Mouse (Mus musculus): ENCODE results near the gene Armc10.
"Not testable (repeated sequence)": the region's sequence is repeated elsewhere in the genome, so short reads cannot be mapped to it uniquely, and the experiment has no call there.

Armc10 gene

DNA sequence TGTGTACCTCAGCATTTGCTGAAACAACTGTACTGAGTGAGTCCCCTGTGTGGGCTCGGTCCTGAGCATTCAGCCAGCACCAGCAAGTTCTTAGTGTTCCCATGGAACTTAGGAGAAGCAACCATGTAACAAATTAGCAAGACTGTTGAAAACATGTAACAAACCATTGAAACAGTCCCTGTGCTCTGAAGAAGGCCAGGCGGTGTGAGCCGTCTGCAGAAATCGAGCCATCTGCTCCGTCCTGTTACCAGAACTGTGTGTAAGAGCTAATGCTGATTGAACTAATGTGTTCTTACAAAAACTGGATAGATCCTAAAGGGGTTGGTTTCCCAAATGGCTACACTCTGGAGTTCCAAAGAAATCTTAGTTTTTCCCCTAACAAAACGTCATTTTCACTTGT lies 15.2 kb downstream of the Armc10 start:
- in situ Hi-C loops (cut with MboI; ENCODE audit: low pct_unique_long_range_greater_than_20kb in 1 of 2, low sequenced_read_pairs in 2 of 2, unreplicated experiment in 1 of 2), result no loop called here

- in situ Hi-C loops (cut with MboI; ENCODE audit: low pct_unique_long_range_greater_than_20kb in 1 of 2, low sequenced_read_pairs in 2 of 2, unreplicated experiment in 1 of 2), result no loop called here
Measured at GRCm38 (mm10) chr5:21663081-21663480, 17.5 kb downstream of the Armc10 start.

- in situ Hi-C loops (cut with MboI; ENCODE audit: low pct_unique_long_range_greater_than_20kb in 1 of 2, low sequenced_read_pairs in 2 of 2, unreplicated experiment in 1 of 2), result no loop called here
Measured at GRCm38 (mm10) chr5:21667191-21668137, 21.9 kb downstream of the Armc10 start.

DNA sequence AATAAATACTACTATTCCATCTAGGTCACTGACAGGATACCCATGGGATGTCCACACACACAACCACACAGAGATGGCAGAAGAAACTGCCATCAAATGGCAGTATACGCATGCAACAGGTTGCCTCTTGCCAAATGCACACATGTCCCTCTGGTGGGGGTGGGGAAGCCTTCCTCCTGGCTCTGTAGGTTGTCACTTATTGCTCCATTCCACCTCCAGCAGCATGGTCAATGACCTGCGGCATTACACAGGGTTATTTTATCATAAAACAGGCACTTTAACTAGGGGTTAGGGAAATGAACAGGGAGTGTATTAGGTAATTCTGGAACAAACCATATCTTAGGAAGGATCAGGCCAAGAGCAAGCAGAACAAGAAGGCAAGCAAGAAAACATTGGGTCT lies 23.7 kb downstream of the Armc10 start:
- in situ Hi-C loops (cut with MboI; ENCODE audit: low pct_unique_long_range_greater_than_20kb in 1 of 2, low sequenced_read_pairs in 2 of 2, unreplicated experiment in 1 of 2), result no loop called here

DNA sequence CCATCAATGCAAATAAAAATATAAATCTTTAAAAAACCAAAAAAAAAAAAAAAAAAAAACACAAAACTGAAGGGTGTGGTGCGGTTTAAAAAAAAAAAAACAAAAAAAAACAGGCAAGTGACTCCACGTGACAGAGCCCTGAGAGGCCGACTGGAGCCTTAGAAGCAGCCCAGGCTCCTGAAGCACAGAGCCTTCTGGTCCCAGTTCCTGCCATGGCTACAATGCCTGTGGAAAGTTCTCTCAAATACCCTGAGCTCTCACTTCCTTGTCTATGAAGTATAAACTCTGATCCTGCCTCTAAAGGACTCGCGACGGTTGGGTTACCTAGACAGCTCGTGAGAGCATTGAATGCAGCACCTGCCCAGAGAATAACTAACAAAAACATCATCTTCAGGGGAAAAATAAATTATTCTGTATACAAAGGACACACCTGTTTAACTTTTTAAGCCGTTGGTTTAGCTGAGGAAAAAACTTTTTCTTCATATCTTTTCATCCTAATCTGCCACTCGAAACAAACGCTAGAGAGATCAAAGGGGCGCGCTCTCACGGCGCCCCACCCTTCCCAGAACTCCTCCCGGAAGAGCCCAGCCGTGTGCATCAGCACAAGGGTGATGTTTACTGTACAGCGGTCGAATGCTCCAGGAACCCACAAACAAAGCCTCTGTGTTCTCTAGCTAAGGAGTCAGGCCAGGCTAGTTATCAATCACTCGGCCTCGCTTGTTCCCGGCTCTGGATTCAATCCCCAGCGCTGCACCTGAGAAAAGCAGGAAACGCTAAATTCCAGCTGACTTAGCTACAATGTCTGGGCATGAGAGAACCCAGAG lies 27.4 kb downstream of the Armc10 start:
- in situ Hi-C loops (cut with MboI; ENCODE audit: low pct_unique_long_range_greater_than_20kb in 1 of 2, low sequenced_read_pairs in 2 of 2, unreplicated experiment in 1 of 2), result no loop called here

DNA sequence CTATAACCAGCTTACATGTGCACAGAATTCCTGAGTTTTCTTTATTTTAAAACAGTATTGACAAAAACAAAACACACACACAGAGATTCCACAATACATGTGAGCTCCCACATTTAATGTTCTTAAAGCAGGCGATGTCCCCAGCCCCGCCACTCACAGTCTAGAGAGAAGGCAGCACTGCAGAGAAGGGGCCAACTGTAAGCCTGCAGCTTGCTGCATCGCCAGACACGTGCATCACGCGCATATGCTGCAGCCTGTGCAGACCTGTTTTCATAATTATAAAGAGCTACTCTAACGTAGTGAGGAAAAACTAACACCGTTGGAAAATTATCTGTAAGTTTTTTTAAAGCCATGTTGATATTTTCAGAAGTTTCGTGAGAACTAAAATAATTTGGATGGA lies 28.1 kb downstream of the Armc10 start:
- in situ Hi-C loops (cut with MboI; ENCODE audit: low pct_unique_long_range_greater_than_20kb in 1 of 2, low sequenced_read_pairs in 2 of 2, unreplicated experiment in 1 of 2), result no loop called here

GRCm38 (mm10) chr5:21675019-21675418 lies 29.4 kb downstream of the Armc10 start:
- in situ Hi-C loops (cut with MboI; ENCODE audit: low pct_unique_long_range_greater_than_20kb in 1 of 2, low sequenced_read_pairs in 2 of 2, unreplicated experiment in 1 of 2), result no loop called here

DNA sequence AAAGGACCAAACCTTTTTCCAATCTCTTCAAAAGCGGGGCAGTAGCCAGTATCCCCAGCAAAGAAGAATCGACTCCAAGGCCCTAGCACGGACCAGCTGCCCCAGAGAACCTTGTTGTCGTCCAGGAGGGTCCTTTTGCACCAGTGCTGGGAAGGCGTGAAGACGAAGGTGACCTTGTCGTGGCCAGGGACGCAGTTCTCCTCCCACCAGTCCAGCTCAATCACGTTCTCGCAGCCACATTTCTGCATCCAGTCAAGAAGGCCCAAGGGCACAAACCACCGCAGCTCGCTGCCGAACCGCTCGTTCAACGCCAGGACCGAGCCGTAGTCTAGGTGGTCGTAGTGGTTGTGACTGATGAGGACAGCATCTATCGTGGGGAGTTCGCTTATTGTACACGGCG lies 29.9 kb downstream of the Armc10 start:
- in situ Hi-C loops (cut with MboI; ENCODE audit: low pct_unique_long_range_greater_than_20kb in 1 of 2, low sequenced_read_pairs in 2 of 2, unreplicated experiment in 1 of 2), result no loop called here

DNA sequence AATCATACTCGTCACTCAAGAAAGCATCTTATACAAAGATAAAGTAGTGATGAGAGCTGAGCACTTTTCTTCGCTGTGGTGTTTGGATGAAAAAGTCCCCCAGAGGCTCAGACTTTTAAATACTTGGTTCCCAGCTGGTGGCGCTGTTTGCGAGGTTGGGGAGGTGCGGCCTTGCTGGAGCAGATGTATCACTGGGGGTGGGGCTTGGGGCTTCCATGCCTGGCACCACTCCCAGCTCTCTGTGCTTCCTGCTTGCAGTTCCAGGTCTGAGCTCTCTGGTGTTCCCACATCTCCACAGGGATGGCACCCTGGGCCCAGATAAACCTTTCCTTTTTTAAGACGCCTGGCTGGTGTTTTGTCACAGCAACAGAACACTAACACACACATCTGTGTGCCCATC lies 32.3 kb downstream of the Armc10 start:
- in situ Hi-C loops (cut with MboI; ENCODE audit: low pct_unique_long_range_greater_than_20kb in 1 of 2, low sequenced_read_pairs in 2 of 2, unreplicated experiment in 1 of 2), result no loop called here

GRCm38 (mm10) chr5:21678363-21678762 lies 32.8 kb downstream of the Armc10 start:
- in situ Hi-C loops (cut with MboI; ENCODE audit: low pct_unique_long_range_greater_than_20kb in 1 of 2, low sequenced_read_pairs in 2 of 2, unreplicated experiment in 1 of 2), result no loop called here

GRCm38 (mm10) chr5:21680029-21680428 lies 34.4 kb downstream of the Armc10 start:
- in situ Hi-C loops (cut with MboI; ENCODE audit: low pct_unique_long_range_greater_than_20kb in 1 of 2, low sequenced_read_pairs in 2 of 2, unreplicated experiment in 1 of 2), result no loop called here

GRCm38 (mm10) chr5:21680940-21681339 lies 35.3 kb downstream of the Armc10 start:
- in situ Hi-C loops (cut with MboI; ENCODE audit: low pct_unique_long_range_greater_than_20kb in 1 of 2, low sequenced_read_pairs in 2 of 2, unreplicated experiment in 1 of 2), result no loop called here

DNA sequence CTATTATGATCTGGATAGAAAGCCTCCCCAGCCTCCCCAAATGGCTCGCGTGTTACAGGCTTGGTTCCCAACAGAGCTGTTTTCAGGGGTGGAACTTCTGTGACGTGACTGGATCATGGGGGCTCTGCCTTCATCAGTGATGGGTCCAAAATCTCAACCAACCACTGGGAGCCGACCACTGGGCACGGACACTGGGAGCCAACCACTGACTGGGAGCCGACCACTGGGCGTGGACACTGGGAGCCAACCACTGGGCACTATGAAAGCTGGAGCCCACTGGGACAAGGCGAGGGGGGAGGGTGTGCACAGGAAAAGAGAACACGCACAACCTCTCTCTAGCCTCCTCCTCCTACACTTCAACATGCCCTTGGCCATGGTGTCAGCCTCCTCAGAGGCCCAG lies 38.2 kb downstream of the Armc10 start:
- in situ Hi-C loops (cut with MboI; ENCODE audit: low pct_unique_long_range_greater_than_20kb in 1 of 2, low sequenced_read_pairs in 2 of 2, unreplicated experiment in 1 of 2), result no loop called here

DNA sequence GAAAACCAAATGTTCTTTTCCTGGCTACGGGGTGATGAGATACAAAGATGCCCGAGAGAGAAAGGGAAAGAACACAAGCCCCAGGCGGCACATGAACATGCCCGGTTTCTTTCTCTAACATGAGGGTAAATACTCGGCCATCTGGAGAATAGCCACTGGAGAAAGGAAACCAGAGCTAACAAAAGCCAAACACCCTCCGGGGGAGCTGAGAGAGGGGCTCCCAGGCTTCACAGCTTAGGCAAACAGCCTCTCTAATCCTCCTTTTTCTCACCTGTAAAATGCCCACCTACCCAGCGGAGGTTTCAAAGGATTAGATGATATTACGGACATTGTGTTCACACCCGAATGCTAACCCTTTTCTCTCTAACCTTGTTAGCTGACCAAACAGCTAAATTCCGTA lies 39.4 kb downstream of the Armc10 start:
- in situ Hi-C loops (cut with MboI; ENCODE audit: low pct_unique_long_range_greater_than_20kb in 1 of 2, low sequenced_read_pairs in 2 of 2, unreplicated experiment in 1 of 2), result no loop called here

GRCm38 (mm10) chr5:21687042-21687441 lies 41.4 kb downstream of the Armc10 start:
- in situ Hi-C loops (cut with MboI; ENCODE audit: low pct_unique_long_range_greater_than_20kb in 1 of 2, low sequenced_read_pairs in 2 of 2, unreplicated experiment in 1 of 2), result no loop called here

- in situ Hi-C loops (cut with MboI; ENCODE audit: low pct_unique_long_range_greater_than_20kb in 1 of 2, low sequenced_read_pairs in 2 of 2, unreplicated experiment in 1 of 2), result no loop called here
Measured at GRCm38 (mm10) chr5:21692230-21692629, 46.6 kb downstream of the Armc10 start.

- in situ Hi-C loops (cut with MboI; ENCODE audit: low pct_unique_long_range_greater_than_20kb in 1 of 2, low sequenced_read_pairs in 2 of 2, unreplicated experiment in 1 of 2), result no loop called here
Measured at GRCm38 (mm10) chr5:21693372-21693870, 47.8 kb downstream of the Armc10 start.

GRCm38 (mm10) chr5:21694854-21695490 lies 49.4 kb downstream of the Armc10 start:
- in situ Hi-C loops (cut with MboI; ENCODE audit: low pct_unique_long_range_greater_than_20kb in 1 of 2, low sequenced_read_pairs in 2 of 2, unreplicated experiment in 1 of 2), result no loop called here

GRCm38 (mm10) chr5:21699555-21699954 lies 53.9 kb downstream of the Armc10 start:
- in situ Hi-C loops (cut with MboI; ENCODE audit: low pct_unique_long_range_greater_than_20kb in 1 of 2, low sequenced_read_pairs in 2 of 2, unreplicated experiment in 1 of 2), result not testable (repeated sequence)
